Mouse (Mus musculus) G1E (cell line): ENCODE data around the gene Ptprm.

ENCODE experiments used
- CTCF ChIP-seq: IDR thresholded peaks from 2 replicates; pipeline ENCODE4 v1.5.1; 2012; ENCODE audit warnings: low read depth, low read length, inconsistent platforms, mixed read lengths
- GATA1 ChIP-seq: IDR thresholded peaks from 2 replicates; pipeline ENCODE4 v1.6.1; 2012; ENCODE audit warnings: borderline replicate concordance, low read length, inconsistent platforms, mixed read lengths
- GATA2 ChIP-seq: IDR thresholded peaks from 2 replicates; pipeline ENCODE4 v1.6.1; 2012; ENCODE audit warnings: low read depth, low read length, inconsistent platforms, borderline replicate concordance
- POLR2AphosphoS5 ChIP-seq: IDR thresholded peaks from 2 replicates; pipeline ENCODE4 v1.6.1; 2012; ENCODE audit warnings: low read depth, low read length, inconsistent platforms; ENCODE audit not compliant: insufficient replicate concordance
- TAL1 ChIP-seq: conservative IDR thresholded peaks from 2 replicates; pipeline ENCODE4 v1.6.1; 2012; ENCODE audit warnings: low read depth, low read length, inconsistent platforms, mixed read lengths

DNA sequence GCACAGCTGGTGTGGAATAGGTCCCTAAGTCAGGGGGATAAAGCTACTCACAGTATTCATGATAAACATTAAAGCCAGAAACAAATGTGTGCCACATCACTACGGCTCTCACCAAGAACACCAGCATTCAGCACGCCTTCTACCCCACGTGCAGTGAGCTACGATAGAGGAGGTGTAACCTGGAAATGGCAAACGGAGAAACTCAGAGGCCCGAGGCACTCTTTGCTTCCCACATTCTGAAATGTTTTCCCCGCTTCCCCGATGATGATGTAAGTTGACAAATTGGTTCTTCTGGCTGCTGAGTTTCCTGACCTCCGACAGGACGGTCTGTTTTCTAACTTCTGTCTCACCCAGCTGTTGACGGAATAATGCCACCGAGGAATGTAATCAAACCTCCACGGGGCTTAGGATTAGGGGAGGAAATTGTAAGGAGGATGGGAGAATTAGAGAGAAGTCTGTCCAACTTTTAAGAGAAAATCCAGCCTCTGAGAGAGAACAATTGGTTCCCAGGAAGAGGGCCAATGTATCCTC, 72.6 kb downstream of the Ptprm start:
- TF ChIP-seq CTCF: no peak
- no peak for TF ChIP-seq GATA2
- TF ChIP-seq GATA1: no peak
- no peak for TF ChIP-seq POLR2AphosphoS5
- no peak for TF ChIP-seq TAL1
